Mouse (Mus musculus) spleen, adult 2 months (tissue): Measurements from ENCODE around the gene Sntg2.

Source experiments
- CTCF ChIP-seq: fragments of 200-500 bp; IDR thresholded peaks from 2 replicates; pipeline ENCODE4 v1.5.1; 2011; ENCODE audit warnings: mild to moderate bottlenecking, inconsistent platforms; ENCODE audit not compliant: insufficient read depth, insufficient read length, insufficient replicate concordance; ENCODE audit errors: extremely low read depth
- POLR2A ChIP-seq: fragments of 200-500 bp; IDR thresholded peaks from 2 replicates; pipeline ENCODE4 v1.6.1; 2011; ENCODE audit warnings: low read depth, low read length, inconsistent platforms

GRCm38 (mm10) chr12:30249068-30249467 lies 124.1 kb downstream of the Sntg2 start:
- TF ChIP-seq POLR2A (no peak), CTCF (no peak)
